Mouse (Mus musculus) limb, embryonic 12.5 days (tissue): ENCODE measurements around the gene Clcn7. TPM values are rescaled to one million over a fixed set of nuclear protein-coding genes. Genes with fewer than 3 reads are reported as not detected.
A peak's percentile ranks its signal among the peaks of the same experiment; 100 is the strongest.

Experiments
- ATAC-seq: fragments of 200-750 bp; cut with Nextera tagmentation; 2 replicates; pipeline ENCODE4 v1.8.0; 2017; ENCODE audit warnings: low read depth, moderate TSS enrichment; ENCODE audit not compliant: insufficient number of reproducible peaks, insufficient read depth, low FRiP score, low TSS enrichment
- H3K27ac ChIP-seq: fragments of 300-500 bp; sonication (generic); 2 replicates; pipeline ENCODE4 v1.5.1; 2016; ENCODE audit warnings: mild to moderate bottlenecking, moderate library complexity
- H3K27me3 ChIP-seq: fragments of 300-500 bp; sonication (generic); 2 replicates; pipeline ENCODE4 v1.6.1; 2016; ENCODE audit warnings: mild to moderate bottlenecking, moderate library complexity
- H3K36me3 ChIP-seq: fragments of 300-500 bp; sonication (generic); 2 replicates; pipeline ENCODE4 v1.6.1; 2016; ENCODE audit warnings: mild to moderate bottlenecking, moderate library complexity
- H3K4me1 ChIP-seq: fragments of 300-500 bp; sonication (generic); replicated peaks from 2 replicates; pipeline ENCODE4 v1.6.1; 2016
- H3K4me2 ChIP-seq: fragments of 300-500 bp; sonication (generic); 2 replicates; pipeline ENCODE4 v1.6.1; 2016; ENCODE audit warnings: mild to moderate bottlenecking, moderate library complexity
- H3K4me3 ChIP-seq: fragments of 300-500 bp; sonication (generic); replicated peaks from 2 replicates; pipeline ENCODE4 v1.5.1; 2016; ENCODE audit warnings: mild to moderate bottlenecking
- H3K9ac ChIP-seq: fragments of 300-500 bp; sonication (generic); replicated peaks from 2 replicates; pipeline ENCODE4 v1.6.1; 2016; ENCODE audit warnings: mild to moderate bottlenecking, moderate library complexity
- H3K9me3 ChIP-seq: fragments of 300-500 bp; sonication (generic); 2 replicates; pipeline ENCODE4 v1.6.1; 2016; ENCODE audit warnings: mild to moderate bottlenecking, moderate library complexity
- WGBS: fragments of 180-500 bp; shearing (Covaris S2); methylation state at CpG from one replicate; pipeline ENCODE4 v1.1.7; 2016; 5-methylcytosine and 5-hydroxymethylcytosine counted together
- polyA plus RNA-seq: library from polyadenylated mRNA; unstranded; fragments of >200 nt; fragmentation: Nextera tagmentation; extraction: Ambion mirVana; gene quantifications from 2 replicates; pipeline ENCODE4 v1.2.1, GENCODE M21; 2016

Clcn7 gene
- 24.6 and 26.0 TPM in 2 replicates for polyA plus RNA-seq

- peaks cover 9% of the 10 kb centered on the region for H3K36me3 ChIP-seq
- H3K9me3 ChIP-seq = no peaks in the 10 kb centered on the region
- peak within 1 kb of the TSS; percentile 85 for H3K9ac ChIP-seq
- H3K27me3 ChIP-seq = no peaks in the 10 kb centered on the region
- peaks cover 10% of the 10 kb centered on the region for H3K4me1 ChIP-seq
- WGBS = under 1% methylated on average over 40 of the region's 40 CpGs
- no peak within 1 kb of the TSS for H3K27ac ChIP-seq
- H3K4me2 ChIP-seq = peak within 1 kb of the TSS; percentile 72
- ATAC-seq = peak; percentile 88
- peak within 1 kb of the TSS; percentile 92 for H3K4me3 ChIP-seq
Measured at GRCm38 (mm10) chr17:25133275-25133698, at the start of gene Clcn7. Gene Clcn7 (plus strand): TSS chr17:25133391.

GRCm38 (mm10) chr17:25083444-25083931 is 49.7 kb upstream of the Clcn7 start, which contains the start of gene Tmem204:
Gene Tmem204 (minus strand): TSS chr17:25083591.
- peak; percentile 92 for ATAC-seq
- no peaks in the 10 kb centered on the region for H3K9me3 ChIP-seq
- WGBS = 11% methylated on average over 7 of the region's 7 CpGs
- peak within 1 kb of the TSS; percentile 98 for H3K27ac ChIP-seq
- H3K9ac ChIP-seq = 0 out of 2 replicates have a peak within 1 kb of the TSS, but pooled peaks have one; percentile 31
- peaks cover 57% of the 10 kb centered on the region for H3K4me1 ChIP-seq
- H3K27me3 ChIP-seq = no peaks in the 10 kb centered on the region
- H3K4me3 ChIP-seq = no peak within 1 kb of the TSS
- H3K4me2 ChIP-seq = peak within 1 kb of the TSS; percentile 26
- H3K36me3 ChIP-seq = peaks cover 25% of the 10 kb centered on the region

- 58% methylated on average over 13 of the region's 13 CpGs for whole genome bisulfite sequencing
- Histone ChIP-seq H3K4me3 (no peak overlapping the region), H3K4me2 (no peak overlapping the region), H3K4me1 (peaks cover 57% of the 10 kb centered on the region), H3K27ac (peak overlapping the region; percentile 98), H3K27me3 (no peaks in the 10 kb centered on the region), H3K9me3 (no peaks in the 10 kb centered on the region), H3K36me3 (peaks cover 37% of the 10 kb centered on the region), H3K9ac (no peak overlapping the region)
- no peak for ATAC-seq
Measured at GRCm38 (mm10) chr17:25084835-25085385, 48.3 kb upstream of the Clcn7 start.

- Histone ChIP-seq H3K36me3 (peaks cover 35% of the 10 kb centered on the region), H3K9me3 (no peaks in the 10 kb centered on the region), H3K4me3 (no peak overlapping the region), H3K27ac (no peak overlapping the region), H3K27me3 (no peaks in the 10 kb centered on the region), H3K9ac (no peak overlapping the region), H3K4me1 (peaks cover 41% of the 10 kb centered on the region), H3K4me2 (no peak overlapping the region)
- ATAC-seq = no peak
- WGBS = 87% methylated on average over 7 of the region's 7 CpGs
Measured at GRCm38 (mm10) chr17:25086724-25087123, 46.5 kb upstream of the Clcn7 start.

GRCm38 (mm10) chr17:25089158-25089557 is 44.0 kb upstream of the Clcn7 start:
- WGBS = 95% methylated on average over 10 of the region's 10 CpGs
- no peak overlapping the region for H3K27ac ChIP-seq
- no peaks in the 10 kb centered on the region for H3K27me3 ChIP-seq
- H3K4me2 ChIP-seq = no peak overlapping the region
- H3K4me1 ChIP-seq = peaks cover 17% of the 10 kb centered on the region
- no peak overlapping the region for H3K4me3 ChIP-seq
- H3K36me3 ChIP-seq = peaks cover 54% of the 10 kb centered on the region
- H3K9me3 ChIP-seq = no peaks in the 10 kb centered on the region
- no peak for ATAC-seq
- no peak overlapping the region for H3K9ac ChIP-seq

GRCm38 (mm10) chr17:25090450-25090849 is 42.7 kb upstream of the Clcn7 start:
- whole genome bisulfite sequencing = 91% methylated on average over 10 of the region's 10 CpGs
- peaks cover 4% of the 10 kb centered on the region for H3K4me1 ChIP-seq

GRCm38 (mm10) chr17:25096221-25096620 is 37.0 kb upstream of the Clcn7 start:
- H3K4me2 ChIP-seq = no peak overlapping the region
- H3K9ac ChIP-seq = no peak overlapping the region
- no peaks in the 10 kb centered on the region for H3K9me3 ChIP-seq
- H3K36me3 ChIP-seq = peaks cover 77% of the 10 kb centered on the region
- no peak overlapping the region for H3K4me3 ChIP-seq
- H3K27me3 ChIP-seq = no peaks in the 10 kb centered on the region
- no peak overlapping the region for H3K27ac ChIP-seq
- no peaks in the 10 kb centered on the region for H3K4me1 ChIP-seq
- no peak for ATAC-seq
- WGBS = 82% methylated on average over 2 of the region's 2 CpGs

More at GRCm38 (mm10) chr17:25090450-25090849, 42.7 kb upstream of the Clcn7 start:
- no peak overlapping the region for H3K9ac ChIP-seq
- H3K27ac ChIP-seq = no peak overlapping the region
- H3K4me2 ChIP-seq = no peak overlapping the region
- ATAC-seq = no peak
- H3K36me3 ChIP-seq = peaks cover 63% of the 10 kb centered on the region
- H3K4me3 ChIP-seq = no peak overlapping the region
- H3K9me3 ChIP-seq = no peaks in the 10 kb centered on the region
- no peaks in the 10 kb centered on the region for H3K27me3 ChIP-seq

- H3K9me3 ChIP-seq = no peaks in the 10 kb centered on the region
- no peaks in the 10 kb centered on the region for H3K27me3 ChIP-seq
- H3K9ac ChIP-seq = no peak overlapping the region
- H3K4me3 ChIP-seq = no peak overlapping the region
- no peak for ATAC-seq
- peaks cover 82% of the 10 kb centered on the region for H3K36me3 ChIP-seq
- no peaks in the 10 kb centered on the region for H3K4me1 ChIP-seq
- no peak overlapping the region for H3K27ac ChIP-seq
- WGBS = 93% methylated on average over 6 of the region's 6 CpGs
- no peak overlapping the region for H3K4me2 ChIP-seq
Measured at GRCm38 (mm10) chr17:25100052-25100451, 33.1 kb upstream of the Clcn7 start.

- Histone ChIP-seq H3K27me3 (no peaks in the 10 kb centered on the region), H3K27ac (no peak overlapping the region), H3K9ac (no peak overlapping the region), H3K4me1 (no peaks in the 10 kb centered on the region), H3K4me3 (no peak overlapping the region), H3K4me2 (no peak overlapping the region), H3K36me3 (peaks cover 94% of the 10 kb centered on the region), H3K9me3 (no peaks in the 10 kb centered on the region)
- no peak for ATAC-seq
- WGBS = 93% methylated on average over 11 of the region's 11 CpGs
Measured at GRCm38 (mm10) chr17:25101338-25101737, 31.9 kb upstream of the Clcn7 start.

GRCm38 (mm10) chr17:25107786-25108185 is 25.4 kb upstream of the Clcn7 start:
- Histone ChIP-seq H3K4me3 (no peak overlapping the region), H3K27me3 (no peaks in the 10 kb centered on the region), H3K4me2 (no peak overlapping the region), H3K27ac (no peak overlapping the region), H3K36me3 (peaks cover 98% of the 10 kb centered on the region), H3K4me1 (no peaks in the 10 kb centered on the region), H3K9ac (no peak overlapping the region), H3K9me3 (no peaks in the 10 kb centered on the region)
- no peak for ATAC-seq
- WGBS = 88% methylated on average over 16 of the region's 16 CpGs

GRCm38 (mm10) chr17:25109578-25109977 is 23.6 kb upstream of the Clcn7 start:
- Histone ChIP-seq H3K27me3 (no peaks in the 10 kb centered on the region), H3K9me3 (no peaks in the 10 kb centered on the region), H3K4me3 (no peak overlapping the region), H3K9ac (no peak overlapping the region), H3K36me3 (peaks cover 91% of the 10 kb centered on the region), H3K27ac (no peak overlapping the region), H3K4me1 (peaks cover 1% of the 10 kb centered on the region), H3K4me2 (no peak overlapping the region)
- ATAC-seq = no peak
- 80% methylated on average over 2 of the region's 2 CpGs for WGBS

GRCm38 (mm10) chr17:25110590-25110989 is 22.6 kb upstream of the Clcn7 start:
- no peak for ATAC-seq
- Histone ChIP-seq H3K36me3 (peaks cover 81% of the 10 kb centered on the region), H3K4me3 (no peak overlapping the region)

More at GRCm38 (mm10) chr17:25110590-25110989, 22.6 kb upstream of the Clcn7 start:
- no peak overlapping the region for H3K9ac ChIP-seq
- H3K4me1 ChIP-seq = peaks cover 7% of the 10 kb centered on the region
- no peaks in the 10 kb centered on the region for H3K9me3 ChIP-seq
- H3K27me3 ChIP-seq = no peaks in the 10 kb centered on the region
- no peak overlapping the region for H3K4me2 ChIP-seq
- 95% methylated on average over 6 of the region's 6 CpGs for WGBS
- no peak overlapping the region for H3K27ac ChIP-seq
